Mouse (Mus musculus) lung, embryonic 15.5 days (tissue): ENCODE results near the gene Nup210l. TPM values are rescaled to one million over a fixed set of nuclear protein-coding genes. Genes with fewer than 3 reads are reported as not detected.

Source experiments
- ATAC-seq: fragments of 200-750 bp; cut with Nextera tagmentation; 2 replicates; pipeline ENCODE4 v1.8.0; 2017; ENCODE audit warnings: moderate number of reproducible peaks, borderline replicate concordance; ENCODE audit not compliant: low FRiP score, low TSS enrichment; ENCODE audit errors: extremely low read depth
- H3K27ac ChIP-seq: fragments of 300-500 bp; sonication (generic); 2 replicates; pipeline ENCODE4 v1.5.1; 2015; ENCODE audit warnings: moderate library complexity, mild to moderate bottlenecking, inconsistent platforms
- H3K27me3 ChIP-seq: fragments of 300-500 bp; sonication (generic); 2 replicates; pipeline ENCODE4 v1.6.1; 2015; ENCODE audit warnings: inconsistent platforms
- H3K36me3 ChIP-seq: fragments of 300-500 bp; sonication (generic); 2 replicates; pipeline ENCODE4 v1.6.1; 2015; ENCODE audit warnings: inconsistent platforms
- H3K4me1 ChIP-seq: fragments of 300-500 bp; sonication (generic); 2 replicates; pipeline ENCODE4 v1.6.1; 2015; ENCODE audit warnings: inconsistent platforms
- H3K4me2 ChIP-seq: fragments of 300-500 bp; sonication (generic); 2 replicates; pipeline ENCODE4 v1.6.1; 2015; ENCODE audit warnings: inconsistent platforms, mild to moderate bottlenecking, moderate library complexity
- H3K4me3 ChIP-seq: fragments of 300-500 bp; sonication (generic); 2 replicates; pipeline ENCODE4 v1.5.1; 2015; ENCODE audit warnings: mild to moderate bottlenecking, inconsistent platforms
- H3K9ac ChIP-seq: fragments of 300-500 bp; sonication (generic); 2 replicates; pipeline ENCODE4 v1.6.1; 2015; ENCODE audit warnings: inconsistent platforms
- H3K9me3 ChIP-seq: fragments of 300-500 bp; sonication (generic); 2 replicates; pipeline ENCODE4 v1.6.1; 2016; ENCODE audit warnings: inconsistent platforms
- WGBS: fragments of 180-500 bp; shearing (Covaris S2); methylation state at CpG from one replicate; pipeline ENCODE4 v1.1.7; 2015; 5-methylcytosine and 5-hydroxymethylcytosine counted together
- polyA plus RNA-seq: library from polyadenylated mRNA; unstranded; fragments of >200 nt; fragmentation: Nextera tagmentation; extraction: Ambion mirVana; gene quantifications from 2 replicates; pipeline ENCODE4 v1.2.1, GENCODE M21; 2015

Gene Nup210l
- polyA plus RNA-seq, 1 experiment from 2014 or later = 0.37 TPM

DNA sequence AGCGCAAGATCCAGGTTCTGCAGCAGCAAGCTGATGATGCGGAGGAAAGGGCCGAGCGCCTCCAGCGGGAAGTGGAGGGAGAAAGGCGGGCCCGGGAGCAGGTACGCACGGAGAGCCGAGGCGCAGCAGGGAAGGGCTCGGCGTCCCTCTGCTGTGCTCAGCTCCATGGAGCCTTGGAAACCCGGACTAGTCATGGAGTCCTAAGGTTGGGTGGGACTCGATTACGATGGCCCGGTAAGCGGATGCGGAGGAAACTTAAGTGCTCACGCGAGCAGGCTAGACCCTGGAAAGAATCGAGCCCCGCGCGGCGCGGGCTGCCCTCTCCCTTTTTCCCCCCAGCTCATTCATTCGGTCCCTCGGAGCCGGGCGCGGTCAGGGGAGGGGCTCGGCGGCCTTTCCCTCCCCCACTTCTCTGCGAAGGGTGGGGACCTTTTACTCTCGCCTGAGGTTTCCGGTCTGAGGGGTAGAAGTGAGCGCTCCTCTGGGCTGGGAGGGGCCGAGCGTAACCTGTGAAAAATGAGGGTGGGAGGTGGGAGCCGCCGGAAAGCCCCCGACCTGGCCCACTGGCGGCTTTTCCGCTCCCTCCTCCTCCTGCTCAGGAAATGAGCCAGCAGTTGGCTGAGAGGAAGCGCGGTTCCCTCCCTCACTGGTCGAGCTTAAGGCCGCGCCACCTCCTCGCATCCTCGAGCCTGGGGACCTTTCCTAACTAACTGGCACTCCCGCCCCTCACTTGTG lies 24.0 kb upstream of the Nup210l start:
- Histone ChIP-seq H3K4me1 (peaks cover 53% of the 10 kb centered on the region), H3K27ac (peak overlapping the region; percentile 99), H3K36me3 (no peaks in the 10 kb centered on the region), H3K9me3 (no peaks in the 10 kb centered on the region), H3K4me2 (peak overlapping the region; percentile 71), H3K27me3 (no peaks in the 10 kb centered on the region), H3K9ac (peak overlapping the region; percentile 89), H3K4me3 (peak overlapping the region; percentile 85)
- WGBS = under 1% methylated on average over 51 of the region's 53 CpGs
- ATAC-seq = peak; percentile 70

- no peaks in the 10 kb centered on the region for H3K27me3 ChIP-seq
- H3K9ac ChIP-seq = peak overlapping the region; percentile 89
- ATAC-seq = no peak
- peak overlapping the region; percentile 71 for H3K4me2 ChIP-seq
- peaks cover 58% of the 10 kb centered on the region for H3K4me1 ChIP-seq
- peak overlapping the region; percentile 85 for H3K4me3 ChIP-seq
- H3K9me3 ChIP-seq = no peaks in the 10 kb centered on the region
- under 1% methylated on average over 6 of the region's 6 CpGs for WGBS
- peak overlapping the region; percentile 99 for H3K27ac ChIP-seq
- H3K36me3 ChIP-seq = no peaks in the 10 kb centered on the region
Observed at GRCm38 (mm10) chr3:90080498-90080863, 23.5 kb upstream of the Nup210l start.

DNA sequence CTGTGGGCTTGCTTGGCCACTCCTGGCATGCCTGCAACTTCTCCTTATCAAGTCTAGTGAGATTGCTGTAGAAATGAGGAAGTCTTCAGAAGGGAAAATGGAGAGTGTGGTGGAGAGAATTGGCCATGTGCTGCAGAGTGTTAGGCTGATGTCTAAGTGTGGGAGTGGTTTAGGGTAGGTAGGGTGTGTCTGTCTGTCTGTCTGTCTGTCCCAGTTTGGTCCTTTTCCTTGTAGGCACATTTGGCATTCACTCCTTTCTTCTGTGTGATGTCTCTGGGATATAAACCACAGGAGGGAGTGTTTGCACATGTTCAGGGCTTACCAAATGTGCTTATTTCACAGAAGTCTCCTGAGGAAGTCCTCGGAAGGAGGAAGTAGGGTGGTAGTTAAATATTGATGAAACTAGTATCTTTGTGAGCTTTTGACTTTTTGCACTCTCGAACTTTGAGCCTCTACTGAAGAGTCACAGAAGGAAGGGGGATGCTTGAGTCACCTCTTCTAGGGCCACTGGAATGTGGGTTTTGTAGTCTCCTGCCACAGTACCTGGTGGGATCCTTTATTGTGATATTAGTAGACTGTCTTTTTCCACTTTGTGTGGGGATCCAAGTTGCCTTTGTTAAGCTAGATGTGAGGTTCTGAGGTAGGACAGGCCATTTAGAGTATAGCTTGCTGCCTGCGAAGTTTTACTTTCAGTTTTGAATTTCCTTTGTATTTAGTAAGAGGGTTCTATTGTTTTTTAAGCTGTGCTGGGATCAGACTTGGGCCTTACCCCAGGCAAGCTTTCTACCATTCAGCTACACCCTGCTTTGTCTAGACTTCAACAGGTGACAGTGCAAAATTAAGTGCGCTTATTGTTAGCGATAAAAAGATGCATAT lies 22.3 kb upstream of the Nup210l start:
- Histone ChIP-seq H3K27ac (peak overlapping the region; percentile 99), H3K9ac (peak overlapping the region; percentile 14; the same call in 1 of the 2 replicates), H3K4me1 (peaks cover 66% of the 10 kb centered on the region), H3K4me3 (peak overlapping the region; percentile 85), H3K9me3 (no peaks in the 10 kb centered on the region), H3K4me2 (peak overlapping the region; percentile 71), H3K27me3 (no peaks in the 10 kb centered on the region), H3K36me3 (peaks cover 7% of the 10 kb centered on the region; the same call in 1 of the 2 replicates)
- ATAC-seq = no peak
- WGBS = 56% methylated on average over 5 of the region's 5 CpGs

GRCm38 (mm10) chr3:90083034-90083433 lies 20.9 kb upstream of the Nup210l start:
- Histone ChIP-seq H3K9me3 (no peaks in the 10 kb centered on the region), H3K9ac (no peak overlapping the region; the same call in 1 of the 2 replicates), H3K27me3 (no peaks in the 10 kb centered on the region), H3K36me3 (peaks cover 21% of the 10 kb centered on the region), H3K27ac (peak overlapping the region; percentile 99), H3K4me1 (peaks cover 60% of the 10 kb centered on the region), H3K4me3 (peak overlapping the region; percentile 9), H3K4me2 (peak overlapping the region; percentile 71)
- ATAC-seq = no peak
- WGBS = 22% methylated on average over 5 of the region's 5 CpGs

GRCm38 (mm10) chr3:90083698-90084324 lies 20.1 kb upstream of the Nup210l start:
- H3K27ac ChIP-seq = peak overlapping the region; percentile 99
- H3K36me3 ChIP-seq = peaks cover 29% of the 10 kb centered on the region
- ATAC-seq = no peak
- no peak overlapping the region for H3K9ac ChIP-seq
- no peaks in the 10 kb centered on the region for H3K27me3 ChIP-seq
- WGBS = 26% methylated on average over 3 of the region's 3 CpGs
- peak overlapping the region; percentile 9; the same call in 1 of the 2 replicates for H3K4me3 ChIP-seq
- H3K4me2 ChIP-seq = peak overlapping the region; percentile 71
- H3K9me3 ChIP-seq = no peaks in the 10 kb centered on the region
- peaks cover 58% of the 10 kb centered on the region for H3K4me1 ChIP-seq

DNA sequence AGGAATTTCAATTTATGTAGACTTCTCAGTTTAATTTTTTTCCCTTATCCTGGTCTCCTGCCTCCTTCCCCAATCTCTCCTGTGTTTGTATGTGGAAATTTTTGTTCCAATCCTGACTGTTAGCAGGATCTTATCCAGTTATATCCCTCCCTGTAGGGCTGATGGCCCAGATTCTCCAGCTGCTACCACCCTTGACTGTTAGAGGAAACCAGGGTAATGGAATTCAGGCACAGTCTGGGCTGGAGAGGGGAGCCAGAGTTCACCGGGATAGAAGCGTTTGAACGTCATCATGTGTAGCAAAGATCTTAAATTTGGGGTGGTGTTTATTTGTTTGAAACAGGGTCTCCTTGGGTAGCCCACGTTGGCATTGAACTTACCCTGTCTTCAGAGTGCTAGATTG lies 19.1 kb upstream of the Nup210l start:
- 54% methylated on average over 4 of the region's 4 CpGs for WGBS
- H3K4me3 ChIP-seq = no peak overlapping the region
- peaks cover 38% of the 10 kb centered on the region for H3K36me3 ChIP-seq
- H3K9ac ChIP-seq = no peak overlapping the region
- H3K4me1 ChIP-seq = peaks cover 54% of the 10 kb centered on the region
- no peaks in the 10 kb centered on the region for H3K27me3 ChIP-seq
- H3K27ac ChIP-seq = peak overlapping the region; percentile 99; the same call in 1 of the 2 replicates
- H3K9me3 ChIP-seq = no peaks in the 10 kb centered on the region
- peak overlapping the region; percentile 71; the same call in 1 of the 2 replicates for H3K4me2 ChIP-seq
- no peak for ATAC-seq

DNA sequence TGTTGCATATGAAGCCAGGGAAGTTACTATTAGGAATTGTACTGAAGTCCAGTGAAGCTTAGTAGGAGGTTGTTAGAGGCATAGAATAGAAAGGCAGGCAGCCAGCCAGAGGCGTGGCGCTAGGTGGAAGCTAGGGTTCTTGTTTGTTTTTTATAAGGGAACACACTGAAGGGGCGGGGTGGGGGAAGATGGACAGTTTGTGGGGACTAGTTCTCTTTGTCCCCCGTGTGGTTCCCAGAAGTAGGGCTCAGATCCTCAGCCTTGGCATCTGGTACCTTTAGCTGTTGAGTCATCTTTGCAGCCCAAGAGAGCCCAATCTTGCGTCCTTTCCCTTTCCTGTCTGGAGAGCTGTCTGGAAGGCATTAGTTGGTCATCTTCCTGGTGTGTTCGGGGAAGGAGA lies 18.7 kb upstream of the Nup210l start:
- Histone ChIP-seq H3K4me2 (no peak overlapping the region), H3K9me3 (no peaks in the 10 kb centered on the region), H3K27me3 (no peaks in the 10 kb centered on the region), H3K36me3 (peaks cover 43% of the 10 kb centered on the region), H3K9ac (no peak overlapping the region), H3K4me3 (no peak overlapping the region), H3K4me1 (peaks cover 54% of the 10 kb centered on the region), H3K27ac (peak overlapping the region; percentile 99; the same call in 1 of the 2 replicates)
- WGBS = 65% methylated on average over 6 of the region's 6 CpGs
- ATAC-seq = no peak

DNA sequence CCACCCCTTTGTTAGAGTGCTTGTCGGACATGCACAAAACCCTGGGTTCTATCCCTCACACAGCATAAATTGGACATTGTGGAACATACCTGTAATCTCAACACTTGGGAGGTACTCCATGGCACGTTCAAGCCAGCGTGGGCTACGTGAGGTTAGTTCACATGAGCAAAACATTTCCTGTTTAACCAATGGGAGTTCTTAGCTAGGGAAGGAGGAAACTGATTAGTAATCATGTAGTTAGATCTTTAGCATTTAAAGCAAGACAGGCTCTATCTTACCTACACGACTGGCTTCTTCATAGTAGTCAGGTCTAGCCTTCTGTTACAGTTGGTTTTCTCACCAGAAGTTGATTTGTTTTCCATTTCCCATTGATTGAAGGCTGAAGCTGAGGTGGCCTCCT lies 17.9 kb upstream of the Nup210l start:
- no peaks in the 10 kb centered on the region for H3K9me3 ChIP-seq
- H3K27ac ChIP-seq = no peak overlapping the region
- no peak for ATAC-seq
- H3K36me3 ChIP-seq = peaks cover 51% of the 10 kb centered on the region
- H3K4me2 ChIP-seq = no peak overlapping the region
- peaks cover 52% of the 10 kb centered on the region for H3K4me1 ChIP-seq
- H3K9ac ChIP-seq = no peak overlapping the region
- H3K27me3 ChIP-seq = no peaks in the 10 kb centered on the region
- 71% methylated on average over 5 of the region's 5 CpGs for WGBS
- H3K4me3 ChIP-seq = no peak overlapping the region

DNA sequence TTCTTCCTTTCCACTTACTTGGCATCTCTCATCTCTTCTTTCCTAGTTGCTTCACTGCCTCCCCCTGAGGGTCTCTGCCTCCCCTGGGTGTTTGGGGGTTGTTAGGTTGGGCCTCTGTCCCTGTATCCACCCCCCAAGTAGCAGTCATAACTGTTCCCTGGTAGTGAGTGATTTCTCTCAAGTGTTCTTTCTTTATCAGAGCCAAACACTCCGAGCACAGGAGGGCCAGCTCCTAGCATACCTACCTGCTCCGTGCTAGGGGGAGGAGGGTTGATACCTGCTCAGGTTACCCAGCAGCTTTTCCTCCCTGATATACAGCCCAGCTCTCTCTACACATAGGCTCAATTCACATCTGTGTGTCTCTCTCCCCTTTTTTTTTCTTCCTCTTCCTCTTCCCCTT lies 15.3 kb upstream of the Nup210l start:
- WGBS = 62% methylated on average over 2 of the region's 2 CpGs
- Histone ChIP-seq H3K9ac (no peak overlapping the region), H3K9me3 (no peaks in the 10 kb centered on the region), H3K4me2 (no peak overlapping the region), H3K4me3 (no peak overlapping the region), H3K4me1 (peaks cover 26% of the 10 kb centered on the region), H3K27ac (peak overlapping the region; percentile 58), H3K27me3 (no peaks in the 10 kb centered on the region), H3K36me3 (peaks cover 75% of the 10 kb centered on the region)
- peak; percentile 49; the same call in 1 of the 2 replicates for ATAC-seq

GRCm38 (mm10) chr3:90090892-90091291 lies 13.0 kb upstream of the Nup210l start:
- no peak overlapping the region for H3K9ac ChIP-seq
- H3K4me3 ChIP-seq = no peak overlapping the region
- 73% methylated on average over 6 of the region's 6 CpGs for WGBS
- H3K27ac ChIP-seq = no peak overlapping the region
- ATAC-seq = no peak
- peaks cover 96% of the 10 kb centered on the region for H3K36me3 ChIP-seq
- no peak overlapping the region for H3K4me2 ChIP-seq
- H3K4me1 ChIP-seq = peaks cover 4% of the 10 kb centered on the region
- no peaks in the 10 kb centered on the region for H3K9me3 ChIP-seq
- no peaks in the 10 kb centered on the region for H3K27me3 ChIP-seq

DNA sequence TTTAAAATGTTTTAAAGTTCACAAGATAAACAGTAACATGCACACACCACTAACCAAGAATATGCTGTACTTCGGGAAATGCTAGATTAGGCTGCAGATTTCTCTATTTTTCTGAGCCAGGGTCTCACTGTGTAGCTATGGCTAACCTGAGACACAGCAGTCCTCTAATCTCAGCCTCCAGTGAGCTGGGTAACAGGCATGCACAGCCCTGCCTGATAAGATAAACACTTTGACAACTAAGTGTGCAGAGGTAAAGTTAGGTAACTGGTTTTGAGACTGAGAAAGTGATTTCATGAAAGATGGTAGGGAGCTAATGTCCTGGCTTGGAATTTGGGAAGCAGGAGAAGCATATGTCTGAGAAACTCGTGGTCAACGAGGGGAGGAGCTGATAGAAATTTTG lies 9.5 kb upstream of the Nup210l start:
- H3K9me3 ChIP-seq = no peaks in the 10 kb centered on the region
- H3K27me3 ChIP-seq = no peaks in the 10 kb centered on the region
- H3K4me2 ChIP-seq = no peak overlapping the region
- ATAC-seq = no peak
- WGBS = 93% methylated on average over 3 of the region's 3 CpGs
- H3K4me1 ChIP-seq = no peaks in the 10 kb centered on the region
- H3K36me3 ChIP-seq = peaks cover 93% of the 10 kb centered on the region
- no peak overlapping the region for H3K27ac ChIP-seq
- H3K4me3 ChIP-seq = no peak overlapping the region
- no peak overlapping the region for H3K9ac ChIP-seq
